Comparison of ENCODE assay signal across 8 mouse cellular contexts in genomic region chr7:79520222-79520710, GRCm38 (mm10). TPM values are rescaled to one million over a fixed set of nuclear protein-coding genes. Genes with fewer than 3 reads are reported as not detected.
DNase-seq lines count a peak whose midpoint lies in the region; ATAC-seq lines count a peak whose summit lies in the region.

No protein-coding gene starts in this region.

- H3K9ac ChIP-seq in forebrain, embryonic 13.5 days, result peak overlapping the region; percentile 100
- H3K9ac ChIP-seq in hindbrain, embryonic 14.5 days, result peak overlapping the region; percentile 18; the same call in 1 of the 2 replicates
- H3K9ac ChIP-seq in midbrain, embryonic 13.5 days (replicated peaks), result 0 out of 2 replicates have a peak overlapping the region, but pooled peaks have one; percentile 54

- DNase-seq in layer of hippocampus, adult 11-12 months (ENCODE audit: low spot score), result peak; percentile 77
- DNase-seq in layer of hippocampus, postnatal 36 days, result no peak
- DNase-seq in adrenal gland, postnatal 14 days, result peak; percentile 71
- peak; percentile 86 for DNase-seq in hindbrain, embryonic 14.5 days (ENCODE audit: low spot score)
- DNase-seq in B cell, adult 2 months, result no peak

- peaks cover 100% of the 10 kb centered on the region for H3K4me1 ChIP-seq in forebrain, embryonic 13.5 days
- H3K4me1 ChIP-seq in hindbrain, embryonic 14.5 days (replicated peaks; ENCODE audit: control insufficient read depth, insufficient read depth, low read length), result peaks cover 82% of the 10 kb centered on the region
- H3K4me1 ChIP-seq in midbrain, embryonic 13.5 days (replicated peaks), result peaks cover 95% of the 10 kb centered on the region

- no peaks in the 10 kb centered on the region for H3K9me3 ChIP-seq in forebrain, embryonic 13.5 days (replicated peaks)
- H3K9me3 ChIP-seq in hindbrain, embryonic 14.5 days (ENCODE audit: control insufficient read depth, low read length), result no peaks in the 10 kb centered on the region
- H3K9me3 ChIP-seq in midbrain, embryonic 13.5 days, result no peaks in the 10 kb centered on the region

- H3K27ac ChIP-seq in forebrain, embryonic 13.5 days, result peak overlapping the region; percentile 100
- H3K27ac ChIP-seq in hindbrain, embryonic 14.5 days, result peak overlapping the region; percentile 99
- peak overlapping the region; percentile 97 for H3K27ac ChIP-seq in midbrain, embryonic 13.5 days

- H3K36me3 ChIP-seq in forebrain, embryonic 13.5 days (ENCODE audit: poor library complexity, severe bottlenecking), result peaks cover 59% of the 10 kb centered on the region
- H3K36me3 ChIP-seq in hindbrain, embryonic 14.5 days (replicated peaks; ENCODE audit: control insufficient read depth, insufficient read depth), result peaks cover 34% of the 10 kb centered on the region; the same call in 1 of the 2 replicates
- peaks cover 14% of the 10 kb centered on the region; the same call in 1 of the 2 replicates for H3K36me3 ChIP-seq in midbrain, embryonic 13.5 days

- peak overlapping the region; percentile 99 for H3K4me2 ChIP-seq in forebrain, embryonic 13.5 days
- H3K4me2 ChIP-seq in hindbrain, embryonic 14.5 days (replicated peaks), result no peak overlapping the region
- H3K4me2 ChIP-seq in midbrain, embryonic 13.5 days (replicated peaks), result peak overlapping the region; percentile 11; the same call in 1 of the 2 replicates

- H3K4me3 ChIP-seq in forebrain, embryonic 13.5 days, result peak overlapping the region; percentile 7; the same call in 1 of the 2 replicates
- no peak overlapping the region for H3K4me3 ChIP-seq in hindbrain, embryonic 14.5 days (replicated peaks; ENCODE audit: low read length)
- no peak overlapping the region for H3K4me3 ChIP-seq in midbrain, embryonic 13.5 days (replicated peaks)

- H3K27me3 ChIP-seq in forebrain, embryonic 13.5 days, result no peaks in the 10 kb centered on the region
- peaks cover 6% of the 10 kb centered on the region; the same call in 1 of the 2 replicates for H3K27me3 ChIP-seq in hindbrain, embryonic 14.5 days (ENCODE audit: control insufficient read depth, insufficient read depth, low read length)
- peaks cover 16% of the 10 kb centered on the region; the same call in 1 of the 2 replicates for H3K27me3 ChIP-seq in midbrain, embryonic 13.5 days

- peak; percentile 65 for ATAC-seq in forebrain, embryonic 13.5 days
- peak; percentile 38; the same call in 1 of the 2 replicates for ATAC-seq in hindbrain, embryonic 14.5 days (ENCODE audit: low FRiP score)
- peak; percentile 44 for ATAC-seq in midbrain, embryonic 13.5 days
- ATAC-seq in inflammation-experienced regulatory T-cells, adult 6 months, result no peak

- WGBS in forebrain, embryonic 13.5 days, result 4% methylated on average over 2 of the region's 2 CpGs
- 8% methylated on average over 2 of the region's 2 CpGs for WGBS in hindbrain, embryonic 14.5 days
- WGBS in midbrain, embryonic 13.5 days, result 8% methylated on average over 2 of the region's 2 CpGs

RNA-seq across cellular contexts. Expression of gene Polg, which starts 54.1 kb away (rescaled TPM):
- total RNA-seq in layer of hippocampus, postnatal 36 days (2021), result 10 to 100 TPM; 87.0 to 90.7 TPM
- total RNA-seq in adrenal gland, postnatal 14 days (2021), result 71.1 and 79.2 TPM in 2 replicates
- polyA plus RNA-seq in forebrain, embryonic 13.5 days (2015; fragmentation: Nextera tagmentation; extraction: Ambion mirVana), result 29.7 and 30.4 TPM in 2 replicates
- polyA plus RNA-seq in hindbrain, embryonic 14.5 days (2014; fragmentation: Nextera tagmentation; extraction: Ambion mirVana), result 26.3 and 28.9 TPM in 2 replicates
- 22.0 and 23.8 TPM in 2 replicates for polyA plus RNA-seq in midbrain, embryonic 13.5 days (2015; fragmentation: Nextera tagmentation; extraction: Ambion mirVana)
- polyA plus RNA-seq in inflammation-experienced regulatory T-cells, adult 6 months (2017; shearing (Covaris generic)), result 10 to 100 TPM; 15.0 to 37.4 (median 27.3) TPM

Comparison
In these comparisons a context has a peak if more than half of its experiments do, and no peak if none do; other contexts are left out.
1. DNase-seq: peak in layer of hippocampus, adult 11-12 months (single experiment), adrenal gland, postnatal 14 days (single experiment) and hindbrain, embryonic 14.5 days (single experiment); none in layer of hippocampus, postnatal 36 days (0 of 2) and B cell, adult 2 months (0 of 2).
2. H3K9ac ChIP-seq: peak in every context shown above with its lines; median percentile 100 in forebrain, embryonic 13.5 days; 54 in midbrain, embryonic 13.5 days; 18 in hindbrain, embryonic 14.5 days.
3. Peak in every context shown above with its lines, with median percentiles within 50 percentile points of each other: H3K27ac ChIP-seq.